Mouse (Mus musculus) thymus, postnatal 4 days (tissue): ENCODE results near the gene Tspan9.

Experiments
- DNase-seq: peaks from one replicate; pipeline ENCODE4 v3.0.0; 2021

Tspan9 gene

GRCm38 (mm10) chr6:128011071-128011477 lies 132.3 kb downstream of the Tspan9 start:
- no peak for DNase-seq

DNA sequence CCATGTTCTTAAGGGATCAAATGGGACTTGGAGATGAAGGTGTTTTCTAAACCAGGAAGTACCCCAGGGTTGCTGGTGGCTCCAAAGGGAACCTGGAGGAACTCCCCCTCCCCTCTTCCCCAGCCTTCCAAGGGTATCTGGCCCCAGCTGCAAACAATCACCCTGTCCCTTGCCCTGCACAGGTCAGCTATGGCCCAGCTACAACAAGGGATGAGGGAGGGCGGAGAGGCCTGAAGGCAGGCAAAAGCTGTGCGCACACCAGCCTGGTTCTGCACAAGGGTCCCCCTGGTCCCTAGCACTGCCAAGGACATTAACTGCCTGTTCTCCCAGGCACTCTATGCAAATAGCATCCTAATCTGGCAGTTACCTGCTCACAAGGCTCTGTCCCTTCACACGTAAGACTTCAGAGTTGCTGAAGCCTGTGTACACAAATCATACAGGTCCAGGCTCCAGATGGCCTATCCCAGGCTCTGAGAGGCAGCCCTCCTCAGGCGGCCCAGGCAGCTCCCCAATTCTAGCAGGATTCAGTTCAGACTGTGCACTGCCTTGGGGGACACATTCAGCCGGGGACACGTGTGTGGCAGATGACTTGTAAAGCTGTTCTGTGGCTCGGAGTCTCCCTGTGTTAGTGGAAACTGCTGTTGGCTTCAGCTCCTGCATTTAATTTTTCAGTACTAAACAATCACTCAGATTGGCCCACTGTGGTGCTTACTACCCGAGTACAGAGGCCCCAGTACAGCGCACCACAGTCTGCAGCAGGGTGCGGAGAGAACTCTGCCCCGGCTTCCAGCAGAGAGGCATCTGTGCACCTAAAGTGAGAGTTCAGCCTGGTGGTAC lies 133.0 kb downstream of the Tspan9 start:
- DNase-seq = no peak

- DNase-seq = no peak
These were observed 135.3 kb downstream of the Tspan9 start for GRCm38 (mm10) chr6:128007982-128008562.

- no peak for DNase-seq
These were observed 136.1 kb downstream of the Tspan9 start for GRCm38 (mm10) chr6:128007241-128007701.

DNA sequence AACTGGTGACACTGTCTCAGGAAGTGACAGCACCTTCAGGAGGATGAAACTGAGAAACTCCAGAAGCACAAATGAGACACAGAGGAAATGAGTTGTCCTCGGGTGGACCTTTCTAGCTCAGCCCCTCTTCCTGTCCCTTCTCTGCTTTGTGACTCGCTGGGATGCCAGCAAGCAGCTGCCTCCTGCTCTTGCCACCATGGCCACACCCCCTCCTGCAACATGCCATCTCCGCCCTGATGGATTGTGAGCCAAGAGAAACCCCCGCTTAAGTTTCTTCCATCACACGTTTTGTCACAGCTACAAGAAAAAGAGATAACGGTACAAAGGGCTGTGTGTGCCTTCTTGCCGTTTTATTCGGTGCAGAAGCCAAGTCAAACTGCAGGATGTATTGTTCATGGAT lies 137.2 kb downstream of the Tspan9 start:
- DNase-seq = peak; percentile 60

- no peak for DNase-seq
These were observed 138.8 kb downstream of the Tspan9 start for GRCm38 (mm10) chr6:128004544-128004943.

DNA sequence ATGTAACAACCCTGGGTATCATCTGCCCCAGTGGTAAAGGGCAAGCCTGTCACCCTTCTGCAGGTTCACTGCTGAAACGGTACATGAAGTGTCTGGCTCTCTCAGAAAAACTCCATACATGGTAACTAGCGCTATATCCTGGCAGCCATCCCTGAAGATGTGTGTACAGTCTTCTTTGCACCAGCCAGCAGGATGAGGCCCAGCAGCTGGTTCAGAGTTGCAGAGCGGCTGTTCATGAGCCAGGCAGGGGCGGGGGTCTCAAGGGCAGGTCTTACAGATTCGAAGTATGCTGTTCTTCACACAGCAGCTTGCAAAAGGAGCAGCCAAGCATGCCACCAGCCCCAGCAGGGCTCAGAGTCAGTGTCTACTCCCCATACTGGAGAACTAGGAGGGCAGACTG lies 139.9 kb downstream of the Tspan9 start:
- DNase-seq = no peak

DNA sequence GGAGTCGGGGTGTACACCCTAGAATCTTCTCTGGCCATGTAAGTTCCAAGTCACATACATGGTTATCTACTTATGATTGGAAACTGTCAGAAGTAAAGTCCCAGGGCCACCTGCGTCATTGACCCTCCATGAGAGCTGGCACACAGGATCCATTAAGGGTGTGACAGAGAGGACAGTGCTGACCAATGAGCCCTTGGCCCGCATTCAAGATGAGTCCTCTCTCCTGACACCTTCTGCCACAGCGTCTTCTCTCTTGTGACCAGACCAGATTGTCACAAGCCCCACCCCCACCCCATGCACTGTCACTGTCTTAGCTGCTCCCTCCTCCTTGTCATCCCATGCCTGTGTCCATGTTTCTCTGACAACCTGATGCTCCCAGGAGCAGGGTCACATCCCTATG lies 140.7 kb downstream of the Tspan9 start:
- DNase-seq = no peak

- no peak for DNase-seq
These were observed 141.3 kb downstream of the Tspan9 start for GRCm38 (mm10) chr6:128002104-128002503.

- DNase-seq = no peak
These were observed 141.8 kb downstream of the Tspan9 start for GRCm38 (mm10) chr6:128001587-128001986.

DNA sequence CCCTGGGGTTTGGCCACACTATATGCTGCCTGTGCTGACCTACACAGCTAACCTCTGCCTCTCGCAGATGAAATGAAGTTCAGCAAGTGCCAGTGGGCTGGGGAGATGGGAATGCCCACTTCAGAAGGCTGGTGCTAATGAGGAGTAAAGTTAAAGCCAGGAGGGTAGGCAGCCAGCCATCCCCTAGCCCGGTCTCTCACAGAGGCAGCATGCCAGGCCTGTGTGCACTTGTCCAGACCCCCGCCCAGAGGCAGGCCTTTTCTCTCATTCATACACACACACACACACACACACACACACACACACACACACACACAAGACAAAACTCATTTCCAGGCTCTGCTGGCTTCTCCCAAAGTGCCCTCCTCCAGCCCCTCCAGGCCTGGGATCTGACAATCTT lies 142.6 kb downstream of the Tspan9 start:
- DNase-seq = no peak

GRCm38 (mm10) chr6:127999118-127999517 lies 144.3 kb downstream of the Tspan9 start:
- no peak for DNase-seq

DNA sequence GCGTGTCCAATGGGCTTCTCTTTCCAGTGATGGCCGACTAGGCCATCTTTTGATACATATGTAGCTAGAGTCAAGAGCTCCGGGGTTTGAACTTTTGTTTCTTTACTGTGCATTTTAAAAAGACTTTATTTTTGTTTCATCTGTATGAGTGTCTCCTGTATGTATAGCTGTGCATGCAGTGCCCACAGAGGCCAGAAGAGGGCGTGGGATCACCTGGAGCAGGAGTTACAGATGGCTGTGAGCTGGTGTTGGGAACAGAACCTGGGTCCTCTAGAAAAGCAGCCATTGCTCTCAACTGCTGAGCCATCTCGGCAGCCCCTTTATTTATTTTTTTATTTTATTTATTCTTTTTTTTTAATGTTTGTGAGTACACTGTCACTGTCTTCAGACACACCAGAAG lies 146.5 kb downstream of the Tspan9 start:
- peak; percentile 56 for DNase-seq

DNA sequence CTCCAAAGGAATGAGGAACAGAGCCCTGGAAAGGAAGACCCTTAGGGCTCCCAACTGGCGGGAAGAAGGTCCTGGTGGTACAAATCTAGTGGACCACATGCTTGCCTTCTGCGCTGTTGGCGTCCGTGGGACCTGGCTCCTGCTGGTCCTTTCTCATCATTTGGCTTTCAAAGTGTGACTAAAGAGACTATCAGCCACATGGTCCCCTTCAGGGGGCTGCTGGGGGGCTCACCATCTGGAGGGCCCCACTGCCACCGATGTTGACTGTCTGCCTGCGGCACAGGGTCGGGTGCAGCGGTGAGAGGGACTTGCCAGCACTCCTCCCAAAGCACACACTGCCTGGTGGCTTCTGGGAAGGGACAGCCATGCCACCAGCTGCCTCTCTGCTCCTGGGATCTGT lies 150.4 kb downstream of the Tspan9 start:
- DNase-seq = no peak

DNA sequence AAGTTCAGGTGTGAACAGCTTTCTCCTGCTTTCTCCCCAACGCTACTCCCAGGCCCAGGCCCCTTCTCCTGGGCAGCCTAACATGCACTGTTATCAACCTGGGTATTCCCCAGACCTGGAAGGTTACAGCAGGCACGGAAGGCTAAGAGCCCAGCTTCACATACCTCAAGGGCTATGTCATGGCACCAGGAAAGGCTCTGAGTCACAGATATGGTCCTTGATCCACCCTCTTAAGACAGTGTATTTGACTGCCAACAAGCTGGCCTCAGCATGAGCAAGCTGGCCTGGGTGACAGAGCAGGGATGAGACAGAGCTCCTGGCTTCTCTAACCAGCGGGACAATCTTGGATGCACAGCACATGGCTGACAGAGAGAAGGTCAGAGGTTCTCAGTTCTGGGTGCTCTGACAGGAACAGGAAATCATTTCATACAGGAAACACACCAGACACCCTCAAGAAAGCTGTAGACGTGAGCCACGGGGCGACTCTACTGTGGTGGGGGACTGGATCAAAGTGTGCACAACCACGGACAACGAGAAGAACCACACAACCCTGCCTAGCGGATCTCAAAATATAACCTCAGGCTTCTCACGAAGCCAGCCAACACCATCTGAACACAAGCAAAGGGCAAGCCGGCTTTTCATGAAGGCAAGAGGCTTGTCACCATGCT lies 151.8 kb downstream of the Tspan9 start:
- DNase-seq = peak; percentile 52

GRCm38 (mm10) chr6:127989624-127990212 lies 153.7 kb downstream of the Tspan9 start:
- no peak for DNase-seq

- DNase-seq = no peak
These were observed 154.4 kb downstream of the Tspan9 start for GRCm38 (mm10) chr6:127988944-127989494.

- DNase-seq = no peak
These were observed 156.0 kb downstream of the Tspan9 start for GRCm38 (mm10) chr6:127987374-127987773.

- no peak for DNase-seq
These were observed 157.0 kb downstream of the Tspan9 start for GRCm38 (mm10) chr6:127986357-127986756.

- no peak for DNase-seq
These were observed 162.2 kb downstream of the Tspan9 start for GRCm38 (mm10) chr6:127981176-127981575.

DNA sequence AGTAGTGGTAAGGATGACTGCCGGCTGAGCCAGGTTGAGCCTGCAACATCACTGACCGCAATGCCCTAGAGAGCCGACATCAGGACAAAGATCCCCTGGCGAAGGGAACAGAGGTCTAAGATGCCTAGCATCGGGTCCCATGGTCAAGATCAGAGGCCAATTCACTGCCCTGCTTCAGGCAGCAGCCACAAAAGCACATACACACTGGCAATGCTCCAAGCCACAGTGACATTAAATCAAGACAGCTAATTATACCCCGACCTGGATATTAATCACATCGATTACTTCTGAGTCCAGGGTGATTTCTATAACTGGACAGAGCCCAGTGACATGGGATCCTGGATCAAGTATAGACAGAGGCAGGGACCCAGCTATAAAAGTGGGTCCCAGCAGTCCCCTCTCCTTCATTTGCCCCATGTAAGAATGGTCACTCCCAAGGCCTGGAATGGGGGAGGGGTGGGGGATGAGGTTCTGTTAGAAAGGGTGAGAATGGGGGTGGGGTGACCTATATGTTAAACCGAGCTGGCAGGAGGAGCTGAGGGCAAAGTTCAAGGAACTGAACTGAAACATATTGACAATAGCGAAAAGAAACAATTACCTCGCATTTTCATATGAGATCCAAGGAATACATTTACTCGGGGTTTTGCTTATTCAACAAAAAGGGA lies 162.9 kb downstream of the Tspan9 start:
- no peak for DNase-seq

- DNase-seq = no peak
These were observed 163.6 kb downstream of the Tspan9 start for GRCm38 (mm10) chr6:127979831-127980230.

DNA sequence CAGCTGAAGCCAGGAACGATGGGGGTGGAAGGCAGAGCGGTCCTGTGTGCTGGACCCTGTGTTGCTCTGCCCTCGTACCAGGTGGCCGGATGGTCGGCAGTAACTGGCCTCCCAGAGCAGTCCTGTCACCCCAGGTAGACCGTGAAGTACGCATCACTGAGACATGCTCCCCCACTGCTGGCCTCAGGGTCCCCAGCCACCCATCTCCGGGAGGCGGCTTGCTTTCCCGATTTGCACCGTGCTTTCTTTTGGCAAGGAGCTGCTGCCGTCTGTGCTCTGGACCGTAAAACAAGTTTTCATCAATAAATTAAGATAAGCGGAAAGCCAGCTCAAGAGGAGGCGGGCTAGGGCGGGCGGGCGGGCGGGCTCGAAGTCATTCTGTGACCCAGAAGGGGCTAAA lies 164.5 kb downstream of the Tspan9 start:
- no peak for DNase-seq
